Mouse (Mus musculus) adrenal gland, postnatal 36 days (tissue): ENCODE measurements at regions not wholly inside any gene's neighbourhood (a gene's known extent, or its start where the extent isn't known, plus 50 kb on each side); places are given as distances from the start of the nearest gene placed in this dataset.

ENCODE experiments used
- DNase-seq, 2 experiments: peaks; one replicate each; pipeline ENCODE4 v3.0.0; 2021; ENCODE audit warnings: mixed read lengths in 1 of 2

DNA sequence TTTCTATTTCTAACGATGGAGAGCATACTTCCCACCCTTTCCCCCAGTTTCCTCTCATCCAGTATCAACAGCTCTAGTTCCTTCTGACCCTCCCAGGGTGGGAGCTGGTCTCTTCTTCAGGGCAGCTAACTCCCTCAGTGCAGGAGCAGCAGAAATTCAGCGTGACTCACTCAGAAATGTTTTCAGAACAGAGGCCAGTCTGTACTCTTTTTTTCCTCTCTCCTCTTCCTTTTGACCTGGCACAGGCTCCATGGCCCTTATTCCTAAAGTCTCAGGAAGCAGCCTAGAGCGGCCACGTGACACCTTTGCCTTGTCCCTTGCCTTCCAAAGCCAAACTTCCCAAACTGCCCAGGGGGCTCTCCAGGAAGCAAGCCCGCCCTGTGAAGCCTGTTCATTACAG is 55.4 kb downstream of the Pja1 start:
- no peak for DNase-seq

DNA sequence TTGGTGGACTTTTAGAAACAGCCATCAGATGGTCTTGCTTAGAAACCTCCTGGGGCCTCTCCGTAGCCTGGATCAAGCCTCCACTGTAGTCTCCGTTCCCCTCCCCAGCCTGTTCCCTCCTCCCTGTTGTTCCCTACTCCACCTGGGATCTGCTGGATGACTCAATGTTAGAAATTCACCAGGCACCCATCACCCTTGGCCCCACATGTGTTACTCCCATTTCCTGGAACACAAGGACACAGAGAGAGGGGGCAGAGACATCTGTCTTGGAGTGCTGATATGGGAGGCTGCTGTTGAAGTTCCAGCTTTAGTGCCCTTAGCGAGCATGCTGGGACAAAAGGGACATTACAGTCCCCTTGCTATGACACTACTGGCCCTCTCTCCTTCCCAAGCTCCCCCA is 60.1 kb downstream of the Pja1 start:
- no peak for DNase-seq

DNA sequence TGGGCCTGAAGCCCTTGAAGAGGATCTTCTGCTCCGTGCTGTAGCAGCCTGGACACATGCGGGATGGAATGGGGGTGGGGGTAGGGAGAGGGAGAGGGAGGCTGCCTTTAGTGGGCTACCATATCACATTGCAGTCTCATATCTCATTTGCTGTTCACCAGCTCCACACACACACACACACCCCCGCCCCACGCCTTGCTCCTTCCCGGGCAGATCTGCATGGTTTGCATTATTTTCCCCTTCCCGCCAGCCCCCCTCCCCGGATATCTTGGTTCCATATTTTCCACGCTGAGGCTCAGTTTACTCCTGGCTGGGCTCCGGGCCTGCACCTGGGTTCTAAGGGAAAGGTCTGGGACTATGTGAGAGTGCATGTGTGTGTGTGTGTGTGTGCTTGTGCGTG is 61.2 kb downstream of the Pja1 start:
- DNase-seq, result no peak

DNA sequence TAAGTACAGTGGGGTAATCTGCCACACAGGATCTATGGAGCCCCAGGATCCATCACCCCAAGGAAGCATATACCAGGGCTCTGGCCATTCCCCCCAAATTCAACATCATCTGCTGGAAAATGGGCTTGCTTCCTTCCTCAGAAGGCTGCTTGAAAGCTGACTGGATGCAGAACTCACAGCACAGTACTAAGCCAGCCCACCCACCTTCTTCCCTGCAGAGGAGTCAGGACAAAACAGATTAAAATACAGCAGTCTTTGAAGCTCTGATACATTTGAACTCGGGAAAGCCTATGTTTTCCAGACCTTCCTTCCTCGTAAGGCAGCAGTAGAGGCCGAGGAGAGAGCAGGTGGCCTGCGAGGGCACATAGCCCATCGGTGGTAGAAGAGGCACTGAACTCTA is 61.7 kb downstream of the Pja1 start:
- DNase-seq, result no peak

DNA sequence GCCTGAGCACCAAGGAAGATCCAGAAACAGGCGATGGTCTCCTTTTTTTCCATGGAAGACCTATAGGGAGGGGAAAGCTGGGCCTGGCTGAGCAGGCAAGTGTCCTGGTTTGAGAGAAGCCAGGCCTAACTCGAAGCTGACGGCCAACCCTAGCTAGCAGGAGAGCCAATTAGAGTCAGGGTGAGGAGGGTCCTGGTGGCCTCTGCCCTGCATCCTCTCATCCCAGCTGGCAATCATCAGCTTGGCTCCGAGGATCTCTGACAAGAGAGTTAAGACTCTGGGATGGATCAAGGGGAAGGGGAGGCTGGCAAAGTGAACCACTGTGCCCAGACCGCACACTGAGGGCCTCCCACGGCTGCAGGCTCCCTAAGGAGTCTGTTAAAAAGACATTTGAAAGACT is 62.3 kb downstream of the Pja1 start:
- no peak for DNase-seq

DNA sequence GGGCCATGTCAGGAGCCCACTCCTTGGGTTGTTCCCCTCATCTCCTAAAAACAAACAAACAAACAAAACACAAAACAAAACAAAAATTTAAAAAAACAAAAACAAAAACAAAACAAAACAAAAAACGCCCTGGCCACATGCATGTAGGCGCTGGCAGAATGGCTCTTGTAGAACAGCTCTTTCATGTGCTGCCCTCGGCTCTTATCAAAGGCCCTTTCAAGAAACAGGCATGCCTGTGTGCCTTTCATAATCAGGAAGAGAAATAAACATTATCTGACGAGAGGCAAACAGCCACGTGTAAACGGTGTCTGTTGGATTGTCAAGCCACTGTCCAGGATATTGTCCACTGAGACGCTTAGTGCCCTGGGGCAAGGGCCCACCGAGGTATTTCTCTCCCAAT is 65.2 kb downstream of the Pja1 start:
- DNase-seq, result no peak

DNA sequence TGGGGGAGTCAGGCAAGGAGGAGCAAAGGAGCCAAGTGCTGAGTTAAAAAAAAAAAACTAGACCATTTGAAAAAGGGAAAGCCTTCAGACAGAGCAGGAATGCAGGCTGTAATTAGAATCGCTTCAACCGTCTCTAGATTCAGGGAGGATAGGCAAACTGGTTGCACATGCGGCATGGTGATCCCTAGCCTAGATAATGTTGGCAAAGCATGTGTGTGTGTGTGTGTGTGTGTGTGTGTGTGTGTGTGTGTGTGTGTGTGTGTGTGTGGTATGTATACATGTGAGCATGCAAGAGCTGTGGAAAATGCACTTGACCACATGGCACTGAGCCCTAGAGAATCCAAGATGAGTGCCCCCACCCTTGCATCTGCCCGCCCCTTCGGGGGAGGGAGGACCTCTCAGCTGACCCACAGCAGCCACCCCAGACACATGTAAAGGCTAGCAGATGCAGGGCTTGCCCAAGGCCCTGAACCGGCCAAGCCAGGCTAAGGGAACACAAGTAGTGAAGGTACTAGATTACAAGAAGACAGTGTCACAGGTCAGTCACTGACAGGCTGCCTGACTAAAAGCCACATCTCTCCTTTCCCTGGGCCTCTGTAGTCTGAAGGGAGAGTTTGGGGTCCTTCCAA is 67.4 kb downstream of the Pja1 start:
- no peak for DNase-seq

DNA sequence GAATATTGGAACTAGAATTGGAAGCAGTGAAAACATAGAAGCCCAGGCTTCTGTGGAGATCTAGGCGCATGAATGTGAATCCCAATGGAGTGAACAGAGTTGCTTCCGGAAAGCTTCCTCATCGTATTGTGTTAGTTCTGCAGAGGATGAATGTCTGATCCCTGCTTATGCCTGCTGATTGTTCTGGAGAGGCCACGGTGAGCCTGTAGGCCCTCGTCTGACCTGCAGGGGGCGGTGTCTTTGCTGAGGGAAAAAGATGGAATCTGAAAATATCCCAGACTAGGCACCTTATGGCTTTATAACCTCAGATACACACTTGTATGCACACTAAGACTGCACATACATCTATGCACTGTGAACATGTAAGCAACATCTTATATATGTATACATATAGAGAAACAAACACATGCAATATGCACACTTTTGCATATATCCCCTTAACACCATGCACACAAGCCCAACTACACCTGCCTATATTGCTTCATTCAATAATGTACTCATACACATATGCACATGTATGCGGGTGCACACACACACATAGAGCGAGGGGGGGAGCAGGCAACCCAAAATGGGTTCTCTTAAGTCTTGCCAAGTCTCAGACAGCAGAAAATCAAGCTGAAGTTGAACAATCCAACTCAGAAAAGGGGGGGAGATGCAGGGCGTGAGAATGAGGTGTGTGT is 68.1 kb downstream of the Pja1 start:
- peak; percentile 48 to 58 for DNase-seq

DNA sequence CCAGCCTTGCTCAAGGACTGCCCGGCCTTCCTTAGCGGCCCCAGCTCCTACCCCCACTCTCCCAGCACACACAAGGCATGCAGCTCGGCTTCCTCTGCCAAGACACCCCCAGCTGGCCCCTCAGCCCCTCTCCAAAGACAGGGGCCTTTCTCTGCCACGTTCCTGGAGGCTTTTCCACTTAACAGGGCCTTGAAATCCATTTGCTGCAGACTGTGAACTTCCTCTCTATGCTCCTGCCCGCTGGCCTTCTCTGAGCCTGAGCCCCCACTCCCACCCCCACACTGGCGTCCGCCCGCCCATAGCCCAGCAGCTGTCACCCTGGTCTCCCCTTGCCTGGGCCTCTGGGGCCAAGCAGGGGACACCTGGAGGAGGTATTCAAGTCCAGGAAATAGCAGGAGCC is 73.7 kb downstream of the Pja1 start:
- DNase-seq, result no peak

DNA sequence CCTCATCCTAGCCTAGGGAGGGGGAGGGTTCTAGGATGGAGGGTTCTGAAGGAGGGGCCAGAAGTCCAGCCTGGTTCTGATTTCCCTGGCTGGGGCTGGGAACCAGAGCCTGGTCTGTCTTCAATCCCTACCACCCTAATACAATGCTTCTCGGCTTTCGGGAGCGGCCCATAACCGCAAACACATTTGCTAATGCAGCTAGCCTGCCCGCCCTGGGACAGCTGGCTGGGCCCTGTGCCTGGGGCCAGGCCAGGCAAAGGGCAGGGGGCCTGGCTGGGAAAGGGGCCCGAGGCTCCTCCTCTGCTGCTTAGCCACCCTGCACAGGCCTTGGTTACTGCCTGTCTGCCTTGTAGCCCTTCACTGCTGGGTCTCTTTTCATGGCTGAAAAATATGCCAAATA is 74.9 kb downstream of the Pja1 start:
- no peak for DNase-seq

DNA sequence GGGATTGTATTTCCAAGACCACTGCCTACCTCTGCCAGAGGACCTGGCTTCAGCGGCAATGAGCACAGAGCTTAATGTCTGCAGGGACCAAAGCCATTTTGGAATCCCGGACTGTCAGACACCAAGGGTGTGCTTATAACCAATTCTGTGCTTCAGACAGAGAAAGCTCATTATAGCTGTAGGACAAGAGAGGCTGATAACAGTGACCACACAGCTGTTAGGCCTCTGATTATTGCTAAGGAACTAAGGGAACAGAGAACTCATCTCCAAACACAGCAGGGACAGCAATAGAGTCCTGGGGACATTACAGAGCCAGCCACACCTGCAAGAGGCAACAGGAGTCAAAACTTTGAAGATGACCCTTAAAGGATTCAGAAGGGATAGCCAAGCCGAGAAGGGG is 76.0 kb downstream of the Pja1 start:
- no peak for DNase-seq

DNA sequence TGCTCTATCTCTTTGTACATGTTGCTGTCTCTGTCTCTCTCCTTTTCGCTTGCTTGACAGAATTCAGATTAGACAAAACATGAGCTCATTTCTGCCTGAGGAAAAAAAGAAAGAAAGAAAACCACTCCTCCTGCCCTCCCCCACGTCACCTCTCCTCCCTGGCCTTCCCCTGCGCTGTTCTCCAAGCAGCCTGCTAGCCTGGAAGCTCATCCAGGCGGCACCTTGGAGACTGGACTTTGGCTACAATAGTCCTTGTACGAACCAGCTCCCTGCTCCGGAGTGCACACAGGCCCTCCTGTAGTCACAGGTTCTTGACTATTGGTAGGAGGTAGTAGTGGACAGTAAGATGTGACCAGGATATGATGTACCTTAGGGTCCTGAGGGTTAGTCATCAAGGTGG is 79.4 kb downstream of the Pja1 start:
- DNase-seq, result no peak

DNA sequence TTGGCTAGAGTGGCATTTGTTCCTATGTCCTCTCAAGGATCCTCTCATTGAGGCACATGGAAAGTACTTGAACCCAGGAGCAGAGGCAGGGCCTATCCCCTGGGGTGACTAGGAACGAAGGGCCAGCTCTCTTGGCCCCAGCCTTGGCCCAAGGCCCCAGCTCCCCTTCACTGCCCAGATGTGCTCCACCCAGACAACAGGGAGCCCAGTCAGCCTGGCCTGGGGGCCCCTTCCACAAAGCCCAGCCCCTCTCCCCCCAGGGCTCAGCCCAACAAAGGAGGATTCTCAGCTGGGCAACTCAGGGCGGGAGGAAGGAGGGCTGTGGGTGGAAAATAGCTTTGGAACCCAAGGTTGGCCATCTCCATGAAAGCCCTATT is 80.6 kb downstream of the Pja1 start:
- no peak for DNase-seq

DNA sequence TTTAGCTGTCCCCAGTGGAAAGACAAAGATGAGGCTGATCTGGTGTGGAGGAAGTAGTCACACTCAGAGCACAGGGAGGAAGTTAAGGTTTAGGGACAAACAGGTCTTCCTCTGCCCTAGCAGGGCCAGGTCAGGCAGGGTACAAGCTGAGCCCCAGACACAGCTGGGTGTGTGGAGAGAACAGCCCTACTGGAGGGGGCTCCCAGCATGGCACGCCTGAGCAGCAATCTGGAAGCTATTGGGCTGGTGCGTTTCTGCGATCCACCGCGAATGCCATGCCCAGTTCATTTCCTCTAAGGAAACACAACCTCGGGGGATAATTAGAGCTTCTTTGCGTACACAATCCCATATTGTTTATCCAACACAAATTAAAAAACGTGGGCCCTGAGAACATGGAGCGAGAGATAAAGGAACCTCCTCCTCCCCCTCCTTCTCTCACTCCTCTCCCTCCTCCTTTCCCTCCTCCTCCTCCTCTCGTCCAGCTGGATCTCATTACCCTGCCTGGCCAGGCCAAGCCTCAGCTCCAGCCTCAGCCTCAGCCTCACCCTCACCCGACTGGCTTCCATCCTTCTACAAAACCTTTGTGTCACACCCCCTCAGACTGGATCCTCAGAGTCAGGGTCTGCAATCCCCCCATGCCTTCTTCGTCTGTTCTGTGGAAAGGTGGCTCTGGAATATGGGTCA is 81.2 kb downstream of the Pja1 start:
- no peak for DNase-seq

DNA sequence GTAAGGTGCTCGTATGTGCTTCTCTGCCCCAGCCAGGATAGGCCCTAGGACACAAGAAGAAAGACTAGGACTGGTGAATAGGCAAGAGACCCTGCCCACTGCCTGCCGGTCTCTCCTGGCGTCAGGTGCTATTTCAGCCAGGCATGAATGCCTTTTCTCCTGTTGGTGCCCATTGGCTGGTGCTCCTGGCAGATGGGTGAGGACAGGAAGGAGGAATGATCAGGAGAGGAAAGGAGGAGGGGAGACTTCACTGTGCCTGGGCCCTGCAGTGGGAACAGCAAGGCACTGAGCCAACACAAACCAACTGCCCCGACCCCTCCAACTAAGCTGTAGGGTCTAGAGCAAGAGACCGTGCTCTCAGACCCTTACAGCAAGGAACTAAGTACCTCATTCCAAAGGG is 100.4 kb downstream of the Pja1 start:
- no peak for DNase-seq

DNA sequence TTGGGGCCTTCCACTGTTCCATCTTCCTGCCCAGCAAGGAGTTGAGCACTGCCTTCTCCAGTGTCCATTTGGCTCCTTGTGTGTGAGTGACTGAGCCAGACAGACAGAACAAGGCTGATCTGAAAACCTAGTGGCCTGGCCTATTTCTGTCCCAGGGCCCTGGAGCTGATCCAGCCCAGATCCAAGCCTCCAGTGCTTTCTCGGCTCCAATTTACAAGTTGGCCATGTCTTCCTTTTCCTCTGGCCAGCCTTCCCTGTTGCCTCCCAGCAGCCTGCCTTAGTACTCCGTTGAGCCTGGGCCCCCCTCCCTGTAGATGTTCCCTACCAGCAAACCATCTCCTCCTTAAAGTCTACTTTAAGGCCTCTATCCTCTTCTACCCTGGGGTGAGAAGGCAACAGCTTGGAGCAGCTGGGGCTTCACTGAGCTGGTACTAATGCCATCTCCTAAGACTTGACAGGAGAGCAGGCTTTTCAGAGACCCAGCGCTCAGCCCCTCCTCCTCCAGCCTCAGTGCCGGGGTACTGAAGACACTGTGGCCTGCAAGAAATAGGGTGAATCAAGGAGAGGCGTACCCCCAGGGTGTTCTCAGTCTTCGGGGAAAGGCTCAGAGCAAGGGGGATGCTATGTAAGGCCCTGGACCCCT is 101.7 kb downstream of the Pja1 start:
- DNase-seq, result peak; percentile 24 to 39

DNA sequence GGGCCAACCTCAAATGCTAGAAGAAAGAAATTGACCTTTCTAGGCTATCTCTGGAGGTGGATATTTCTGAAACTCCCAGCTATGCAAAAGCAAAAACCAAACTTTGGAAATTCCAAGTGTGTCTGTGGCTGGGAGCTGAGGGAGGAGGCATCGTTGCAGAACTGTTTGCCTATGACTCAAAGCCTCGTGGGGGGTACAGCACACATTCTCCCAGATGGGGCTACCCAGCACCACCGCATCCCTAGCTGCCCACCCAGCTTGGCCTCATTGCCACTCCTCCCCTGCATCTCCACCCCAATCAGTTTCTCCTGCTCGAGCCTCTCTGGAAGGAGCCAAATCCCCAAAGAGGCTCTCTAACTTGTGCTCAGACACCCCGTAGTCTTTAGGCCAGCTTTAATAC is 107.0 kb downstream of the Pja1 start:
- DNase-seq, result no peak

DNA sequence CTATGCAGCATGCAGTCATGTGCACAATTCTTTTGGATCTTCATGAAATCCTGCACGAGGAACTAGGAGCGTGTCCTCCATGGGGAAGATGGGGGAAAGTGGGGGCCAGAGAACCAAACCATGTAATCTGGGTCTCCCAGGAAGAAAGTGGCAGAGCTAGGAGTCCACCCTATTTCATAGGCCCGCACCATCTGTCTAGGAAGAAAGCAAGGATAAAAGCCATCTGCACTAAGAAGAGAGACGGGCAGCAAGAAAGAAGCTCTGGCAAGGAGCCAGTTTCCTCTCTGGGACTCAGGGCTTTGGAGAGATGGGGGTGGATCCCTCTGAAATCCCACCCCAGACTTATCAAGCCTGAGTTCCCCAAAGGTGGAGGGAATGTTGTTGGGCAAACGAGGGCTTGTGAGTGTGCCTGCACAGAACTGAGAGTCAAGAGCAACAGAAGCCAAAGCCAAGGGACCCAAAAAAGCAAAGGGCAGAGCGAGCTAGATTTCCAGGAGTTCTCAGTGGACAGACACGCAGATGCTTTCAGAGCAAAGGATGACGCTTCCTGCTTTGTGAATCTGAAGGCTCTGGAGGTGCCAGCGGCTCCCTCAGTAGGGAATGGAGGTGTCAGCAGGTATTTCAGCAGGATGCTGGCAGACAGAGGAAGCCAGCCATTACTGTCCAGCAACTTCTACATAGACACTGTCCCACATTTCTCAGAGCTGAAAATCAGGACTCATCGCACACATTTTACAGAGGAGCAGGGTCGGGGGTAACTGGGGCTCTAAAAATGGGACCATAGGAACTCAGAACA is 110.8 kb downstream of the Pja1 start:
- no peak for DNase-seq

DNA sequence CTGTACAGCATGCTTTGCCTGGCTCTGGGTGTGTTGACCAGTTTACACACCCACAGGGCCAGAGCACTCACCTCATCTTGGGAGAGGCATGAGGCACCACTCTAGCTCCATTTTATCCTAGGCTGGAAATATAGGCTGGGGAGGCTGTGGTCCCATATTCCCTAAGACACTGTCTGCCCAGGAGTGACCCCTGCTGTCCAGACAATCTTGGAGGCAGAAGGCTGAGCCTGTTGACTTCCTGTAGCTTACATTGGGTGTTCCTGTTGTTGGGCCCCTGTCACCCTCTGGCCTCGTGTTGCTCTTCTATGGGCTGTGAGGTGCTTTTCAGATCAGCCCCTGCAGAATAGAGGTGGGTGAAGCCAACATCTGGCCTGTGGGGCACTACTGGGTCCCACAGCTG is 112.3 kb downstream of the Pja1 start:
- peak; percentile 42 to 50 for DNase-seq

DNA sequence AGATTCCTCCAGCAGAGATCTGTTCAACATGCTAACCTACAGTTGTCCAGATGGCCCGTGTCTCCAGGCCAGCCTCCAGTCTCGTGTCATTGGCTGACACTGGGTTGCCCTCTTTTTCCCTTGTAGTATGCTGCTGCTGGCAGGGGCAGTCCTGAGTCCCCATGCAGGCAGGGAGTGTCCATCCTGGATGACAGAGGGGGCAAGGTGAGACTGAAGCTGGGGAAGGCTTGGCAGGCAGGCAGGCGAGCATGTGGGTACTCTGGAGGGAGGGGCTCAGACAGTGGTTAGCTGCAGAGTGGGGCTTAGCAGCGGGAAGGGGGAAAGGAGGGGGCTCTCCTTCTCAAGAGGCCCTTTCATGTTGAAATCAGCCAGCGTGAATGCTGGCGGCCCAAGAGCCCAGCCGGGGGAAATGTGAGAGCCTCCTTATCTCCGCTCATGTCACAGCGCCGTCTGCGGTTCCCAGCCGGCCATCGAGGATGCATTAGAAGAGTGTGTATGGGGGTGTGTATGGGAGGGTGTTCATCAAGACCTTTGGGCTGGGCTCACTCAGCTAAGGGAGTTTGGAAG is 112.9 kb downstream of the Pja1 start:
- no peak for DNase-seq

DNA sequence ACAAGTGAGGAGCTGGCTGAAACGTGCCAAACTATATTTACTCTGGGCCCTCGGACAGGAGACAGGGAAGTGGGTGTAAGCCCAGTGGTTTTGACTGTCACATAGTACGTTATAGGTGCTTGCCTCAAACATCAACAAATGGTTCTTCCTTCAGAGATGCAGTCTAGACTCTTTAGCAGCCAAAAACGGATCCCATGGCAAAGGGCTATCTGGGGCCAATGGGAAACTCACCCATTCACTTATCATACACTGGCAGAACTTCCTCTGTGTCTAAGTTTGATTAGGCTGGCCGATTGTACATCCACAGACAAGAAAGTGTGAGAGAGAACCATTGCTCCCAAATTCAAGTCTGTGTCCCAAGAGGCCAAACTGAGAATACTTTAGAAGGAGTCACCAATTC is 115.9 kb downstream of the Pja1 start:
- DNase-seq, result no peak

DNA sequence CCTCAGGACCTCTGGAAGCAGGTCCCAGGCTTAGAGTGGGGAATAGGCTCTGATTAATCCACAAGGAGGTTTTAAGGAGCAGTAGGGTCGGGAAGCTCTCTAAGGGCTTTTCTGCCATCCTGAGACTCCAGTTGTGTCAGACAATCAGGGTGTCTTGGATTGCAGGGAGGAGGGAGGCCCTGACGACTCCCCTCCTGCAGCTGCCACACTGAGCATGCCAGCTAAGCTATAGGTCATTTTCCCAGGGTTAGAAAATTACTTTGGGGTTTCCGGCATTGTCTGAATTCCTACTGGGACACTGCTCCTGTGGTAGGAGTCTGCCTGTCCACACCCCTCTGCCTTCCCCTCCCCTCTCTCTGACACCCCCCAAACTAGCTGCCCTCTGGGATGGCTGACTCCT is 120.8 kb downstream of the Pja1 start:
- no peak for DNase-seq
